Mouse (Mus musculus) C3H10T1/2 (cell line): ENCODE measurements around the gene Gm2163. TPM values are rescaled to one million over a fixed set of nuclear protein-coding genes. Genes with fewer than 3 reads are reported as not detected.

Experiments used
- polyA plus RNA-seq, 2 experiments: library from polyadenylated mRNA; unstranded; fragments of >200 nt; fragmentation: generic; extraction: Trizol; gene quantifications; one replicate each; pipeline ENCODE4 v1.2.1; 2012; ENCODE audit warnings: missing spikeins in 2 of 2

Gm2163 gene
- polyA plus RNA-seq: not detected

GRCm38 (mm10) chr4:42466452-42466851 is at the start of gene Gm2163:
TSS of gene Gm2163 (plus strand) at chr4:42466752.

GRCm38 (mm10) chr4:42439078-42439477 is 27.5 kb upstream of the Gm2163 start, which contains the start of gene Gm21586:
TSS of gene Gm21586 (plus strand) at chr4:42439378.

DNA sequence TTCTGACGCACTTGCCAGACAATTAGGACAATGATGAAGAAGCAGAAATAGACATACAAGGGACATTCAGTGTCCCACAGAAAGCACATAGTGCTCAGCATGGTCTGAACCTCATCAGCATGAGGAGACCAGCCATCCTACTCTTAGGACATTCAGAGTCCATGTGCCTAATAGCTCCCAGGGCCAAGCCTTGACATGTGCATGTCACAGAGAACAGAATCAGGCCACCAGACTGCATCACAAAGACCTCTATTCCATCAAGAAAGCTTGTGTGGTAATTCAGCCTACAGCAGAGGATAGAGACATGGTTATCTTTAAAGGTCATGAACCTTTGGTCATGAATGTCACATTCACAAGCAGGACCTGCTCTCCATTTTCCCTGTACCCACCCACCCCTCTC is 61.5 kb downstream of the Gm2163 start, which contains the start of gene Fam205a2:
Gene Fam205a2, minus strand, starts transcription at position 101 of the 400 bp plus-strand sequence.

DNA sequence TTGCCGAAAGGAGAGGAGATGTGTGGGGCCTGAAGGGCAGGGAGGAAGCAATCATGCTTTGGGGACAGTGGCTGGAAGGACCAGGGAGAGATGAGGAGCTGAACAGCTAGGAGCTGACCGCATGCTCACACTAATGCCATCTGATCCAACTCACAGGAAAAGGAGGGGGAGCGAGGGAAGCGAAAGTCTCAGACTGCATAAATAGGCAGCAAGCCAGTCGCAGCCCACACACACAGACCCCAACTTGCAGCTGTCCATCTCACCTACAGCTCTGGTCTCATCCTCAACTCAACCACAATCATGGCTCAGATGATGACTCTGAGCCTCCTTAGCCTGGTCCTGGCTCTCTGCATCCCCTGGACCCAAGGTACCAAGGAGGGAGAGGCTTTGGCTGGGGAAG is 145.3 kb downstream of the Gm2163 start, which contains the start of gene Gm10591:
Gene Gm10591, plus strand, starts transcription at position 301 of the 400 bp plus-strand sequence.

DNA sequence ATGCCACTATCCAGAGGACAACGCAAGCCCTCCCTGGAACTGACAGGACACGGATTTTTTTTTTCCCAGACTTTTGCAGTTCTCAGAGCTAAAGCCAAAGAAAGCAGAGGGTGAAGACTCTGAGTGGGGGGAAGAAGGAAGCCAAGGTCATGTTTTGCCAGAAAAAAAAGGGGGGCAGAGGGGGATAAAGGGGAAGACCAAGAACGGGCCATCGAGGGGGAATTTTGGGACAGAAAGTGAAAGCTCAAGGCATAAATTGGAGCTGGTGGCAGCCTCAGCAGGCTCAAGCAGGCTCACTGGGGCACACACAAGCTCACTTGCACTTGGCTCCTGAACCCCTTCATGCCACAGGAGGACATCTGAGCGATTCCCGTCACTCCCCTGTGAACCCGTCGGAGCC is 162.9 kb downstream of the Gm2163 start, which contains the start of gene Gm2564:
Gene Gm2564, plus strand, starts transcription at position 301 of the 400 bp plus-strand sequence.

Other genes starting within 250 kb of the Gm2163 start
- gene Gm10600, start 226.1 kb upstream of the Gm2163 start, polyA plus RNA-seq: not detected
- not detected for gene Ccl21b, start 211.0 kb upstream of the Gm2163 start, polyA plus RNA-seq
- not detected for gene Gm21953, start 172.5 kb upstream of the Gm2163 start, polyA plus RNA-seq
- gene Fam205a3, start 148.4 kb upstream of the Gm2163 start, polyA plus RNA-seq: not detected
- gene Gm21586, start 27.4 kb upstream of the Gm2163 start, polyA plus RNA-seq: not detected
- gene Fam205a2, start 61.4 kb downstream of the Gm2163 start, polyA plus RNA-seq: not detected
- gene Gm10591, start 145.4 kb downstream of the Gm2163 start, polyA plus RNA-seq: not detected
- gene Gm2564, start 163.0 kb downstream of the Gm2163 start, polyA plus RNA-seq: not detected
- gene Ccl27b, start 188.5 kb downstream of the Gm2163 start, polyA plus RNA-seq: not detected
- under 1 TPM in 1 of 2 experiments, not detected in 1; 0.19 TPM for gene Il11ra2, start 195.1 kb downstream of the Gm2163 start, polyA plus RNA-seq